ENCODE assay signal across 8 mouse cellular contexts in genomic region chr7:35628496-35628895, GRCm38 (mm10). TPM values are rescaled to one million over a fixed set of nuclear protein-coding genes. Genes with fewer than 3 reads are reported as not detected.
DNase-seq lines count a peak whose midpoint lies in the region; TF ChIP-seq lines count a peak whose summit lies in the region.

No protein-coding gene starts in this region.

- peaks cover 13% of the 10 kb centered on the region for H3K36me3 ChIP-seq in small intestine, adult 2 months (ENCODE audit: control insufficient read depth, insufficient read depth, low read length)

- WGBS in small intestine, adult 2 months: 77% methylated on average over 5 of the region's 5 CpGs

- no peak overlapping the region for H3K4me3 ChIP-seq in small intestine, adult 2 months (ENCODE audit: low read depth, low read length)

- no peak for TF ChIP-seq POLR2A in small intestine, adult 2 months (IDR thresholded peaks at IDR 0.05; ENCODE audit: low read depth, low read length)

- intact Hi-C loops in gastrocnemius, postnatal 14 days (cut with DNase I; ENCODE audit: low total_unique reads): no loop called here
- intact Hi-C loops in left cerebral cortex, postnatal 10 days (cut with DNase I): loop anchor here (10.0 kb wide), 1 partner anchor 214 kb away; no protein-coding TSS in a partner anchor

- no peaks in the 10 kb centered on the region for H3K27me3 ChIP-seq in small intestine, adult 2 months (ENCODE audit: control insufficient read depth, insufficient read depth, low read length)

- no peaks in the 10 kb centered on the region for H3K4me1 ChIP-seq in small intestine, adult 2 months (ENCODE audit: control insufficient read depth, insufficient read depth, insufficient read length, low read length)

- H3K27ac ChIP-seq in small intestine, adult 2 months (ENCODE audit: insufficient read depth, low read depth, low read length): no peak overlapping the region

- peak; percentile 29 for DNase-seq in adrenal gland, postnatal 10 days
- no peak for DNase-seq in adrenal gland, postnatal 4 days (ENCODE audit: low spot score in 2 of 2)
- DNase-seq in kidney, postnatal 10 days: peak; percentile 43
- DNase-seq in kidney, postnatal 14 days: no peak
- DNase-seq in R1 (ENCODE audit: low read depth, low spot score): peak; percentile 62
- peak; percentile 16 for DNase-seq in gastrocnemius, postnatal 14 days
- DNase-seq in left cerebral cortex, postnatal 10 days (ENCODE audit: extremely low spot score in 1 of 2, low spot score in 2 of 2): no peak

- TF ChIP-seq CTCF in small intestine, adult 2 months (IDR thresholded peaks at IDR 0.05; ENCODE audit: extremely low read depth, insufficient read length, insufficient replicate concordance, low read depth, low read length): peak; percentile 91; the same call in 1 of the 2 replicates

RNA-seq across cellular contexts. Expression of gene Pdcd5, which starts 18.8 kb away (rescaled TPM):
- total RNA-seq in adrenal gland, postnatal 10 days (2021): 100 to 1,000 TPM in 1 of 2 experiments, 10 to 100 TPM in 1; 96.1 to 103 TPM
- 100 to 1,000 TPM; 104 to 117 TPM for total RNA-seq in adrenal gland, postnatal 4 days (2021)
- total RNA-seq in gastrocnemius, postnatal 14 days (2021): 100 to 1,000 TPM; 109 to 122 TPM
- 23.4 and 60.3 TPM in 2 replicates for polyA plus RNA-seq in small intestine, adult 2 months (2012; rRNA removed)
- total RNA-seq in left cerebral cortex, postnatal 10 days (2021): 10 to 100 TPM; 91.7 to 94.7 TPM

RNA-seq across cellular contexts. Expression of gene Ankrd27, which starts 42.5 kb away (rescaled TPM):
- total RNA-seq in adrenal gland, postnatal 10 days (2021): 10 to 100 TPM; 30.1 to 35.3 TPM
- 10 to 100 TPM; 31.8 to 33.8 TPM for total RNA-seq in adrenal gland, postnatal 4 days (2021)
- total RNA-seq in gastrocnemius, postnatal 14 days (2021): 1 to 10 TPM; 9.6 to 9.7 TPM
- polyA plus RNA-seq in small intestine, adult 2 months (2012; rRNA removed): 8.5 and 13.5 TPM in 2 replicates
- total RNA-seq in left cerebral cortex, postnatal 10 days (2021): 10 to 100 TPM; 42.8 to 50.3 TPM

RNA-seq across cellular contexts. Expression of gene Rgs9bp, which starts 43.1 kb away (rescaled TPM):
- under 1 TPM; 0.51 to 0.88 TPM for total RNA-seq in adrenal gland, postnatal 10 days (2021)
- total RNA-seq in adrenal gland, postnatal 4 days (2021): under 1 TPM; 0.34 to 0.39 TPM
- total RNA-seq in gastrocnemius, postnatal 14 days (2021): under 1 TPM; 0.04 to 0.06 TPM
- 0.03 TPM in 2 replicates for polyA plus RNA-seq in small intestine, adult 2 months (2012; rRNA removed)
- total RNA-seq in left cerebral cortex, postnatal 10 days (2021): 1 to 10 TPM; 1.7 to 3.2 TPM

Comparison
In these comparisons a context has a peak if more than half of its experiments do, and no peak if none do; other contexts are left out.
1. DNase-seq: peak in adrenal gland, postnatal 10 days (single experiment), kidney, postnatal 10 days (single experiment), R1 (single experiment) and gastrocnemius, postnatal 14 days (single experiment); none in adrenal gland, postnatal 4 days (0 of 2), kidney, postnatal 14 days (single experiment) and left cerebral cortex, postnatal 10 days (0 of 2).